Mouse (Mus musculus) lung, adult 2 months (tissue): Measurements from ENCODE around the gene Setmar. TPM values are rescaled to one million over a fixed set of nuclear protein-coding genes. Genes with fewer than 3 reads are reported as not detected.

Experiments used
- DNase-seq: peaks from one replicate; pipeline ENCODE4 v3.0.0; 2022
- H3K4me1 ChIP-seq: fragments of 200-500 bp; 2 replicates; pipeline ENCODE4 v1.6.1; 2011; ENCODE audit warnings: low read length; ENCODE audit not compliant: control insufficient read depth, insufficient read depth
- H3K4me3 ChIP-seq: fragments of 200-500 bp; replicated peaks from 2 replicates; pipeline ENCODE3; 2011; ENCODE audit warnings: low read depth, mild to moderate bottlenecking, control low read depth, low read length; ENCODE audit errors: extremely low read depth
- CTCF ChIP-seq: fragments of 200-500 bp; IDR thresholded peaks from 2 replicates; pipeline ENCODE4 v1.5.1; 2011; ENCODE audit warnings: mild to moderate bottlenecking, low read length, control low read depth; ENCODE audit not compliant: insufficient read depth
- POLR2A ChIP-seq: fragments of 200-500 bp; IDR thresholded peaks from 2 replicates; pipeline ENCODE4 v1.6.1; 2011; ENCODE audit warnings: low read depth, mild to moderate bottlenecking, control low read depth, low read length, borderline replicate concordance; ENCODE audit errors: extremely low read depth
- WGBS: fragments of 180-500 bp; shearing (Covaris S2); methylation state at CpG from one replicate; pipeline ENCODE4 v1.1.7; 2018; 5-methylcytosine and 5-hydroxymethylcytosine counted together
- polyA plus RNA-seq: library from polyadenylated mRNA; depleted of rRNA; stranded (reverse); fragments of >200 nt; gene quantifications from 2 replicates; pipeline ENCODE4 v1.2.3, GENCODE M21; 2012

Setmar gene
- polyA plus RNA-seq, 1 experiment, result 2.9 TPM

- Histone ChIP-seq H3K4me3 (no peak overlapping the region), H3K4me1 (no peaks in the 10 kb centered on the region)
- no peak for DNase-seq
- WGBS, result 86% methylated on average over 2 of the region's 2 CpGs
- no peak for TF ChIP-seq POLR2A
- TF ChIP-seq CTCF, result no peak
Measured at GRCm38 (mm10) chr6:108073931-108074330, 9.1 kb downstream of the Setmar start.

GRCm38 (mm10) chr6:108074624-108075023 is 9.8 kb downstream of the Setmar start:
- H3K4me3 ChIP-seq, result no peak overlapping the region
- no peak for DNase-seq
- WGBS, result 86% methylated on average over 10 of the region's 10 CpGs
- no peaks in the 10 kb centered on the region for H3K4me1 ChIP-seq
- TF ChIP-seq POLR2A (no peak), CTCF (no peak)

GRCm38 (mm10) chr6:108075857-108076256 is 11.0 kb downstream of the Setmar start:
- 95% methylated on average over 7 of the region's 7 CpGs for WGBS
- TF ChIP-seq POLR2A (no peak), CTCF (no peak)
- Histone ChIP-seq H3K4me3 (no peak overlapping the region), H3K4me1 (no peaks in the 10 kb centered on the region)
- no peak for DNase-seq

- WGBS, result 47% methylated on average over 1 of the region's 1 CpGs
- TF ChIP-seq POLR2A (no peak), CTCF (no peak)
- no peak overlapping the region for H3K4me3 ChIP-seq
- no peaks in the 10 kb centered on the region for H3K4me1 ChIP-seq
- DNase-seq, result no peak
Measured at GRCm38 (mm10) chr6:108091296-108091695, 26.5 kb downstream of the Setmar start.

- Histone ChIP-seq H3K4me1 (no peaks in the 10 kb centered on the region), H3K4me3 (no peak overlapping the region)
- WGBS, result 77% methylated on average over 3 of the region's 3 CpGs
- DNase-seq, result no peak
- TF ChIP-seq POLR2A, result no peak
- TF ChIP-seq CTCF, result no peak
Measured at GRCm38 (mm10) chr6:108092646-108093045, 27.8 kb downstream of the Setmar start.

- no peak for TF ChIP-seq POLR2A
- TF ChIP-seq CTCF, result no peak
- DNase-seq, result no peak
- no peaks in the 10 kb centered on the region for H3K4me1 ChIP-seq
- no peak overlapping the region for H3K4me3 ChIP-seq
- WGBS, result 66% methylated on average over 3 of the region's 3 CpGs
Measured at GRCm38 (mm10) chr6:108093449-108093848, 28.6 kb downstream of the Setmar start.

- no peak for DNase-seq
- 87% methylated on average over 5 of the region's 5 CpGs for WGBS
- peaks cover 4% of the 10 kb centered on the region; the same call in 1 of the 2 replicates for H3K4me1 ChIP-seq
- no peak overlapping the region for H3K4me3 ChIP-seq
- TF ChIP-seq CTCF, result no peak
- no peak for TF ChIP-seq POLR2A
Measured at GRCm38 (mm10) chr6:108095445-108095844, 30.6 kb downstream of the Setmar start.

- no peak for TF ChIP-seq CTCF
- no peak for TF ChIP-seq POLR2A
- peak; percentile 33 for DNase-seq
- Histone ChIP-seq H3K4me3 (no peak overlapping the region), H3K4me1 (peaks cover 4% of the 10 kb centered on the region; the same call in 1 of the 2 replicates)
- 8% methylated on average over 9 of the region's 9 CpGs for WGBS
Measured at GRCm38 (mm10) chr6:108098171-108098845, 33.5 kb downstream of the Setmar start.

- DNase-seq, result no peak
- Histone ChIP-seq H3K4me1 (peaks cover 4% of the 10 kb centered on the region; the same call in 1 of the 2 replicates), H3K4me3 (no peak overlapping the region)
- 80% methylated on average over 3 of the region's 3 CpGs for WGBS
- TF ChIP-seq CTCF (no peak), POLR2A (no peak)
Measured at GRCm38 (mm10) chr6:108098846-108099217, 34.0 kb downstream of the Setmar start.

- Histone ChIP-seq H3K4me1 (peaks cover 4% of the 10 kb centered on the region; the same call in 1 of the 2 replicates), H3K4me3 (no peak overlapping the region)
- DNase-seq, result no peak
- TF ChIP-seq CTCF (no peak), POLR2A (no peak)
- WGBS, result 82% methylated on average over 10 of the region's 10 CpGs
Measured at GRCm38 (mm10) chr6:108101936-108102830, 37.3 kb downstream of the Setmar start.
